Mouse (Mus musculus): ENCODE measurements around the gene Cap2.
A peak's percentile ranks its signal among the peaks of the same experiment; 100 is the strongest.

Gene Cap2

GRCm38 (mm10) chr13:46565913-46566312 is 64.3 kb downstream of the Cap2 start:
- no peak for DNase-seq (ENCODE audit: low spot score in 2 of 2)

- DNase-seq (ENCODE audit: low spot score in 2 of 2): no peak
These were observed 67.8 kb downstream of the Cap2 start for GRCm38 (mm10) chr13:46569469-46569868.

- DNase-seq (ENCODE audit: low spot score in 2 of 2): peak in 1 of 2 experiments; percentile 1
These were observed 69.5 kb downstream of the Cap2 start for GRCm38 (mm10) chr13:46571141-46571592.

GRCm38 (mm10) chr13:46571961-46572647 is 70.5 kb downstream of the Cap2 start:
- no peak for DNase-seq (ENCODE audit: low spot score in 2 of 2)

GRCm38 (mm10) chr13:46572648-46573163 is 71.1 kb downstream of the Cap2 start:
- DNase-seq (ENCODE audit: low spot score in 2 of 2): no peak

- no peak for DNase-seq (ENCODE audit: low spot score in 2 of 2)
These were observed 72.6 kb downstream of the Cap2 start for GRCm38 (mm10) chr13:46574201-46574600.

GRCm38 (mm10) chr13:46574707-46575106 is 73.1 kb downstream of the Cap2 start:
- DNase-seq (ENCODE audit: low spot score in 2 of 2): no peak

GRCm38 (mm10) chr13:46584860-46585259 is 83.2 kb downstream of the Cap2 start:
- no peak for DNase-seq (ENCODE audit: low spot score in 2 of 2)

- DNase-seq (ENCODE audit: low spot score in 2 of 2): no peak
These were observed 86.2 kb downstream of the Cap2 start for GRCm38 (mm10) chr13:46587717-46588289.

- no peak for DNase-seq (ENCODE audit: low spot score in 2 of 2)
These were observed 87.0 kb downstream of the Cap2 start for GRCm38 (mm10) chr13:46588606-46589005.

GRCm38 (mm10) chr13:46590885-46591284 is 89.2 kb downstream of the Cap2 start:
- no peak for DNase-seq (ENCODE audit: low spot score in 2 of 2)

GRCm38 (mm10) chr13:46600694-46601093 is 99.0 kb downstream of the Cap2 start:
- no peak for DNase-seq (ENCODE audit: low spot score in 2 of 2)

- no peak for DNase-seq (ENCODE audit: low spot score in 2 of 2)
These were observed 99.7 kb downstream of the Cap2 start for GRCm38 (mm10) chr13:46601386-46601785.

- DNase-seq (ENCODE audit: low spot score in 2 of 2): no peak
These were observed 101.0 kb downstream of the Cap2 start for GRCm38 (mm10) chr13:46602674-46603073.

GRCm38 (mm10) chr13:46611033-46611432 is 109.4 kb downstream of the Cap2 start:
- no peak for DNase-seq (ENCODE audit: low spot score in 2 of 2)

- DNase-seq (ENCODE audit: low spot score in 2 of 2): no peak
These were observed 112.1 kb downstream of the Cap2 start for GRCm38 (mm10) chr13:46613694-46614272.

- peak in 1 of 2 experiments; percentile 61 for DNase-seq (ENCODE audit: low spot score in 2 of 2)
These were observed 115.2 kb downstream of the Cap2 start for GRCm38 (mm10) chr13:46616673-46617362.

GRCm38 (mm10) chr13:46619633-46620032 is 118.0 kb downstream of the Cap2 start:
- peak in 1 of 2 experiments; percentile 49 for DNase-seq (ENCODE audit: low spot score in 2 of 2)

GRCm38 (mm10) chr13:46620964-46621757 is 119.5 kb downstream of the Cap2 start:
- DNase-seq (ENCODE audit: low spot score in 2 of 2): no peak

GRCm38 (mm10) chr13:46626608-46627007 is 125.0 kb downstream of the Cap2 start:
- DNase-seq (ENCODE audit: low spot score in 2 of 2): no peak

GRCm38 (mm10) chr13:46627841-46628240 is 126.2 kb downstream of the Cap2 start:
- DNase-seq (ENCODE audit: low spot score in 2 of 2): no peak

Data from natural killer cell, adult 2 months (primary cell).